Mouse (Mus musculus) embryonic facial prominence, embryonic 14.5 days (tissue): Measurements from ENCODE around the gene Sema7a. TPM values are rescaled to one million over a fixed set of nuclear protein-coding genes. Genes with fewer than 3 reads are reported as not detected.

Source experiments
- ATAC-seq: fragments of 200-750 bp; cut with Nextera tagmentation; 2 replicates; pipeline ENCODE4 v1.8.0; 2017; ENCODE audit warnings: low read depth, moderate number of reproducible peaks, moderate TSS enrichment
- DNase-seq: peaks from one replicate; pipeline ENCODE4 v3.0.0-alpha.2; 2015; ENCODE audit warnings: low spot score
- H3K27ac ChIP-seq: fragments of 300-500 bp; sonication (generic); replicated peaks from 2 replicates; pipeline ENCODE4 v1.5.1; 2014; ENCODE audit warnings: low read depth, mild to moderate bottlenecking, low read length, moderate library complexity
- H3K27me3 ChIP-seq: fragments of 300-500 bp; sonication (generic); replicated peaks from 2 replicates; pipeline ENCODE4 v1.6.1; 2014; ENCODE audit warnings: low read length; ENCODE audit not compliant: control insufficient read depth, insufficient read depth
- H3K36me3 ChIP-seq: fragments of 300-500 bp; sonication (generic); 2 replicates; pipeline ENCODE4 v1.6.1; 2014; ENCODE audit warnings: low read length, mixed read lengths; ENCODE audit not compliant: control insufficient read depth, insufficient read depth
- H3K4me1 ChIP-seq: fragments of 300-500 bp; sonication (generic); 2 replicates; pipeline ENCODE4 v1.6.1; 2014; ENCODE audit warnings: antibody characterized with exemption, low read length; ENCODE audit not compliant: control insufficient read depth, insufficient read depth
- H3K4me2 ChIP-seq: fragments of 300-500 bp; sonication (generic); 2 replicates; pipeline ENCODE4 v1.6.1; 2014; ENCODE audit warnings: low read depth, mild to moderate bottlenecking, low read length, moderate library complexity, mixed read lengths
- H3K4me3 ChIP-seq: fragments of 300-500 bp; sonication (generic); 2 replicates; pipeline ENCODE4 v1.5.1; 2014; ENCODE audit warnings: low read depth, mild to moderate bottlenecking, low read length
- H3K9ac ChIP-seq: fragments of 300-500 bp; sonication (generic); 2 replicates; pipeline ENCODE4 v1.6.1; 2014; ENCODE audit warnings: low read depth, mild to moderate bottlenecking, low read length, moderate library complexity, mixed read lengths
- H3K9me3 ChIP-seq: fragments of 300-500 bp; sonication (generic); 2 replicates; pipeline ENCODE4 v1.6.1; 2016; ENCODE audit warnings: low read length; ENCODE audit not compliant: control insufficient read depth
- WGBS: fragments of 180-500 bp; shearing (Covaris S2); extraction: QIAGEN DNeasy Blood & Tissue Kit; methylation state at CpG from one replicate; pipeline ENCODE4 v1.1.7; 2014; 5-methylcytosine and 5-hydroxymethylcytosine counted together
- polyA plus RNA-seq: library from polyadenylated mRNA; unstranded; fragments of >200 nt; fragmentation: Nextera tagmentation; extraction: Ambion mirVana; gene quantifications from 2 replicates; pipeline ENCODE4 v1.2.1, GENCODE M21; 2014

Sema7a gene
- polyA plus RNA-seq, 1 experiment from 2014 or later: 1.2 TPM

DNA sequence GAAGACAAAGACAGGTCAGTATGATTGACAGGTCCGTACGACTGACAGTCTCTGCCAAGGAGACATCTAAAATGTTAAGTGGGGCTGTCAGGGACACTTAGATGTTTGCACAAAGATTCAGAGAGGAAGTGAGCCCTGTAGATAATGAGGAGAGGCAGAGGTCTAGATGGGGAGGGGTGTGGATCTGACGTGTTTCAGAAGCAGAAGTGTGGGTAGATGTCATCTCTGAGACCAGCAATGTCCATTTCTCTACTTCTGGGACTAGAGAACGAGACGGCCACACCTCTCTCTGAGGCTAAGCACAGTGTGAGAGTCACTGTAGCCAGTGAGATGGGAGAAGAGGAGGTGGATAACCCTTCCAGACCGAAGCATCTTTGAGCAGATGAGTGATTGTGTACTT is 38.1 kb downstream of the Sema7a start:
- 81% methylated on average over 6 of the region's 6 CpGs for WGBS

DNA sequence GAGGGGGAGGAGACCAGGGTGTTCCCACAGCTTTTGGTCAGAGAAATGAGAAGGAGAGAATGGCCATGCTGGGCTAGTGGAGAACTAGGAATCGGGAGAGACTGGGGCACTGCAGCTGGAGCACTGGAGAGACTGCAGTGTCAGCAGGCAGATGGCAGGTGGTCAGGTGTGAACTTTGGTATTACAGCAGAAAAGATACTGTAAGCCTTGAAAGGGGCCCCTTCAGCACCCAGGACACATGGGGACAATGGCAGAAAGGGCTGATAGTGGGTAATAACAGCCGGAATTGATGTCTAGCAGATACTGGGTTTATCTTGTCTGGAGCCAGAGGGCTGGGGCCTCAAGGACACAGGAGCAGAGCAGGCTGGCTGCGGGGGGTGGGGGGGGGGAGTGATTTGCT is 38.9 kb downstream of the Sema7a start:
- H3K27ac ChIP-seq: no peak overlapping the region
- no peaks in the 10 kb centered on the region for H3K4me1 ChIP-seq
- no peak overlapping the region for H3K4me3 ChIP-seq
- H3K27me3 ChIP-seq: no peaks in the 10 kb centered on the region
- H3K9me3 ChIP-seq: no peaks in the 10 kb centered on the region
- ATAC-seq: no peak
- H3K9ac ChIP-seq: no peak overlapping the region
- WGBS: 72% methylated on average over 3 of the region's 3 CpGs
- no peak for DNase-seq
- no peak overlapping the region for H3K4me2 ChIP-seq
- H3K36me3 ChIP-seq: no peaks in the 10 kb centered on the region

More for the DNA sequence above, 38.1 kb downstream of the Sema7a start:
- Histone ChIP-seq H3K27me3 (no peaks in the 10 kb centered on the region), H3K4me3 (no peak overlapping the region), H3K27ac (no peak overlapping the region), H3K4me1 (peaks cover 3% of the 10 kb centered on the region; the same call in 1 of the 2 replicates), H3K9ac (no peak overlapping the region), H3K36me3 (no peaks in the 10 kb centered on the region), H3K4me2 (no peak overlapping the region), H3K9me3 (no peaks in the 10 kb centered on the region)
- DNase-seq: no peak
- ATAC-seq: no peak

DNA sequence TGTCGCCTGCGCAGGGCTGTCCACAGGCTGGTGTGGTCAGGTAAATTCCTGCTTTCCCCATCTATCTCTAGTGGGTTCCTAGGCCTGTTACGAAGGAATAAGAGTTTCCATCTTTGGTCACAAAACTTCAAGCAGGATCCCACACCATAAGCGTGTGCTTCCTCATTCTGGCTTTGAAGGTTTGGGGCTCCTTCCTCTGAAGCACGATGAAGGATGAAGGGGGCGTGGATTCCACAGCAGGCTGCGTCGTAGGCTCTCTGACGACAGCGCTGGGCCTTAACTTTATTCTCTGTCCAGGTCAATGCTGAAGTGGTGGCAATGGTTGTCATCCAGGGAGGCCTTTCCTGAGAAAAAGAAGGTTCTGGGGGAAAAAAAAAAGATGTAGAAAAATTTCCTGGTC is 40.7 kb downstream of the Sema7a start:
- Histone ChIP-seq H3K27ac (no peak overlapping the region), H3K4me1 (no peaks in the 10 kb centered on the region), H3K36me3 (no peaks in the 10 kb centered on the region), H3K4me3 (no peak overlapping the region), H3K27me3 (no peaks in the 10 kb centered on the region), H3K4me2 (no peak overlapping the region), H3K9me3 (no peaks in the 10 kb centered on the region), H3K9ac (no peak overlapping the region)
- 83% methylated on average over 10 of the region's 10 CpGs for WGBS
- no peak for DNase-seq
- ATAC-seq: no peak

DNA sequence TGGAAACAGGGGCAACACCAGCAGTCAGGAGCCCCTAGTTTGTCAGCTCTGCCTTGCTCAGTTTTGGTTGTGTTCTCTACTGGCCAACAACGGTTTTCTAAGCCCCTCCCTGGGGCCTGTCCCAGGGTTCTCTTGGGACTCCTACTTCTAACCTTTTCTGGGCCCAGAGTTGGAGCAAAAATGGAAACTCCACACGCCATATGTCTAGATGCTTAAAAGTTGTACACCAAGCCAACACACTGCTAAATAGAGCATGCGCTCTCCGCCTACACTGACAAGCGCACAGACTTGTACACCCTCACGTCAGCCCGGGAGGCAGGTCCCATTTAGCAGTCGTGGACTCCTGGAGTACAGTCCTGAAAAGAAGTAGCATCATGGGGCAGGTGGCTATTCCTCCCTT is 45.4 kb downstream of the Sema7a start:
- H3K9me3 ChIP-seq: no peaks in the 10 kb centered on the region
- H3K9ac ChIP-seq: no peak overlapping the region
- no peak overlapping the region for H3K4me3 ChIP-seq
- H3K36me3 ChIP-seq: no peaks in the 10 kb centered on the region
- DNase-seq (no peak), ATAC-seq (no peak)
- H3K27ac ChIP-seq: no peak overlapping the region
- H3K4me2 ChIP-seq: no peak overlapping the region
- no peaks in the 10 kb centered on the region for H3K27me3 ChIP-seq
- WGBS: 85% methylated on average over 8 of the region's 8 CpGs
- H3K4me1 ChIP-seq: no peaks in the 10 kb centered on the region

DNA sequence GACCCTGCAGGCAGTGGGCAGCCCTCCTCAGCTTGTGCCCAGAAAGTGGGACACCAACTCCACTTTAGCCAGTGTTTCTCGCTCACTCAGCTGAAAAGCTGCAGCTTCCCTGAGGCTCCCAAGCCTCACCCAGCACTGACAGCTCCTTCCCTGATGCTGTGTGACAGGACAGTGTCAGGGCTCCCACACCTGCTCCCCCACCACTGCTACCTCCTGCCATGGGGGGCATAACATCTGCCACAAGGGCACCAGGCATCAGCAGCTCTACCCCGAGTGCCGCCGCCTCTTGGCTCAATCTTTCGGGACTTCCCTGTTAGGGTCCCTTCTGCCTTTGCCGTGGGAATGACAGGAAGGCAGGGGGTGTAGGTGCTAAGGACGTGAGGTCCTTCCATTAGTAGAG is 46.4 kb downstream of the Sema7a start:
- no peaks in the 10 kb centered on the region for H3K36me3 ChIP-seq
- no peak overlapping the region for H3K9ac ChIP-seq
- DNase-seq (no peak), ATAC-seq (no peak)
- no peak overlapping the region for H3K4me2 ChIP-seq
- H3K4me3 ChIP-seq: no peak overlapping the region
- H3K27ac ChIP-seq: no peak overlapping the region
- H3K27me3 ChIP-seq: no peaks in the 10 kb centered on the region
- H3K9me3 ChIP-seq: no peaks in the 10 kb centered on the region
- no peaks in the 10 kb centered on the region for H3K4me1 ChIP-seq
- 77% methylated on average over 7 of the region's 7 CpGs for WGBS

DNA sequence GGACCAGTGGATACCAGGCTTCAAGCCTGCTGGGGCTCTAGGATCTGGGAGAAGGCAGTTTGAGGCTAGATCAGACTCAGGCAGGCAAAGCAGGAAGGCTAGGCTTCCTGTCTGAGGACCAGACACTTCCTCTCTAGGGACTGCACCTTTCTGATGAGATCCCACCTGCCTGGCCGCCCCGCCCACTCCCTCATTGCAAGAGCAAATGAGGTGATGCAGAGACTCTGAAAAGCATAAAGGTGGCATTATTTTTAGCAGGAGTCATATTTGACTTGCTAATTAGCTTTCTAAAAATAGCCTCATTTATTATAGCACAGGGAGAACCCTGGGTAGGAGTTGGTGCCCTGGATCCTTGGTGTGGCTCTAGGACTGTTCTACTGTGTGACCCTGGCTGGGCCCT is 48.2 kb downstream of the Sema7a start:
- WGBS: 81% methylated on average over 2 of the region's 2 CpGs
- DNase-seq (no peak), ATAC-seq (no peak)
- Histone ChIP-seq H3K4me1 (peaks cover 4% of the 10 kb centered on the region), H3K4me3 (no peak overlapping the region), H3K27me3 (no peaks in the 10 kb centered on the region), H3K4me2 (no peak overlapping the region), H3K9me3 (no peaks in the 10 kb centered on the region), H3K9ac (no peak overlapping the region), H3K36me3 (no peaks in the 10 kb centered on the region), H3K27ac (no peak overlapping the region)

DNA sequence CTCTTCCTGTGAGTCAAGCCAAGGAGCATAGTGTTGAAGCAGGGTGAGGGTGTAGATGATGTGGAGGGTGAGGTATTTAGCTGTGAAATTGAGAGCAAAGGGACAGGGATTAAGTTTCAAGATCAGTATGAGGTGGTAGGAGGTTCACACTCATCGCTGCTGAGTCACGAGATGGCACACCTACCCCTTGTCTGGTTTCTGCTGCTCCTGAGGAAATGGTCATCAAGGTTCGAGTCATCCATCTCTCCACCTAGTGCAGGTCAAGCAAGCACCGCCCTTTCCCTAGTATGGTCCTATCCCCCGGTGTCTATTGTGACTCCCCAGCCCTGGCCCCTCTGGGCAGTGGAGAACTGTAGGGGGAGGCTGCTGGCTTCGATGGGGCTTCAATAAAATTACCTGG is 49.4 kb downstream of the Sema7a start:
- Histone ChIP-seq H3K9ac (no peak overlapping the region), H3K4me1 (peaks cover 10% of the 10 kb centered on the region), H3K4me2 (no peak overlapping the region), H3K4me3 (no peak overlapping the region), H3K9me3 (no peaks in the 10 kb centered on the region), H3K27me3 (no peaks in the 10 kb centered on the region), H3K36me3 (no peaks in the 10 kb centered on the region), H3K27ac (no peak overlapping the region)
- WGBS: 83% methylated on average over 6 of the region's 6 CpGs
- ATAC-seq: no peak
- DNase-seq: no peak

DNA sequence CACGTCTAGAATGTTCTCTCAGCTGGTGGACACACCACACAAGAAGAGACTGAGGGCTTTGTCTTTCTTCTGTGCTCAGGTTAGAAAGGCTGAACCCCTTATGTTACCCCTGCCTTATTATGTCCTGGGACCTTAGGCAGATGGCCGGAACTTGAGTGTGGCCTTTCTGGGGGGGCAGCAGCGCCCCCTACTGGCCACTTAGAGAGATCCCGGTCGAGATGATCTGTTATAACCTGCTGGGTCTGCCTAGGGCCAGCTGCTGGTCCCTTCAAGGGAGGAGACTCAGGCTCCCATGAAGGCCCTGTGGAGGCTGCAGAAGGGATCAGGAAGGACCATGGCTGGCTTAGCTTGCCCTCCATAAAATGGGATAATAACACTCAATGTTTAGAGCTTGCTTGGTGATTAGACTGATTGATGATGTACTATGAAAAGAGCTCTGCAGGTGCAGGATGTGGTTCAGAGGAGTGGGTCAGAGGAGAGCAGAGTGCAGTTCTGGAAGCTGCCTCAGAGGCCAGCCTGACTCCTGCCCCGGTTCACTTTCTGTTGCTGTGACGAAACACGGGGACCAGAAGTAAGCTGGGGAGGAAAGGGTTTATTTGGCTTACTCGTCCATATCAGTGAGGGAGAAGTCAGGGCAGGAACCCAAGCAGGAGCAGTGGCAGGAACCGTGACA is 50.7 kb downstream of the Sema7a start:
- ATAC-seq (no peak), DNase-seq (no peak)
- WGBS: 34% methylated on average over 10 of the region's 10 CpGs
- H3K9ac ChIP-seq: no peak overlapping the region
- no peaks in the 10 kb centered on the region for H3K36me3 ChIP-seq
- peaks cover 10% of the 10 kb centered on the region for H3K4me1 ChIP-seq
- H3K27me3 ChIP-seq: peaks cover 6% of the 10 kb centered on the region
- no peaks in the 10 kb centered on the region for H3K9me3 ChIP-seq
- H3K4me2 ChIP-seq: no peak overlapping the region
- no peak overlapping the region for H3K27ac ChIP-seq
- H3K4me3 ChIP-seq: no peak overlapping the region

DNA sequence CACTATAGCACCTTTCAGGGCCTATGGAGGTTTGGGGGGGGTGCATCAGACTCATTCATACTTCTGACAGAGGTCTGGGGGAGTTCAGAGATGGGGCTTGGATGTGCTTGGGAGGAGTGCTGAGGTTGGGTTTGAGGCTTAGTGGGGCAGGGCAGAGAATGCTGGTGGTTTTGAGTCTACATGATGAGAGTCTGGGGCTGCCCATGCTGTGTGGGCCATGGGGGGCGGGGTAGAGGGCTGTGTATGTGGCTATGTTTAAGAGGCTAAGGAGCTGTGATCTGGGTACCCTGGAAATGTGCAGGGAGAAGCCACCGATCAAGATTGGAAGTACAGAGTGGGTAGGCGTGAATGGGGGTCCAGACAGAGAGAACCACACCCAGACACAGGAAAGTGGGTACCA is 52.1 kb downstream of the Sema7a start:
- Histone ChIP-seq H3K36me3 (no peaks in the 10 kb centered on the region), H3K4me2 (no peak overlapping the region), H3K9ac (no peak overlapping the region), H3K4me1 (peaks cover 10% of the 10 kb centered on the region), H3K4me3 (no peak overlapping the region), H3K27ac (no peak overlapping the region), H3K27me3 (peaks cover 18% of the 10 kb centered on the region), H3K9me3 (no peaks in the 10 kb centered on the region)
- DNase-seq: no peak
- ATAC-seq: no peak
- WGBS: 83% methylated on average over 3 of the region's 3 CpGs
